Mouse (Mus musculus) frontal cortex, postnatal 25 days (tissue): ENCODE measurements at regions not wholly inside any gene's neighbourhood (a gene's known extent, or its start where the extent isn't known, plus 50 kb on each side); places are given as distances from the start of the nearest gene placed in this dataset.

Experiments
- DNase-seq, 2 experiments: peaks; one replicate each; pipeline ENCODE4 v3.0.0; 2022; ENCODE audit warnings: low spot score in 2 of 2

GRCm38 (mm10) chr16:30652692-30653091 is 53.2 kb downstream of the Fam43a start:
- DNase-seq = no peak

DNA sequence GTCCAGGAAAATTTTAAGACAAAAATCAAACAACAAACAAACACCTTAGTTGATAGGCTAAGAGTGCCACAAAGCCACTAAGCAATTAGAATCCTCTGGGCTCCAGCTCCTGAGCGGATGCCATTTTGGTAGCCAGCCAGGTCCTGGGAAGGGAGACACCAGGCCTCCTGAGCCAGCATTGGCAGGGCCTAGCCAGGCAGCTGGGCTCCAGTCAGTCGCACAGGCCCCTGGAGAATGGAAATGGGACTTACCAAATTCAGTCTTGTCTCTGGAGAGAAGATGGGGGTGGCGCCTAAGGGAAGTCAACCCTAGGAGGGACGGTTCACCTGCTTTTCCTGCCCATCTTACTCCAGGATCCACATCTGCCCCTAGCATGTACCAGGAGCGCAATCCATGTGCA is 54.3 kb downstream of the Fam43a start:
- DNase-seq = peak in 1 of 2 experiments; percentile 32

DNA sequence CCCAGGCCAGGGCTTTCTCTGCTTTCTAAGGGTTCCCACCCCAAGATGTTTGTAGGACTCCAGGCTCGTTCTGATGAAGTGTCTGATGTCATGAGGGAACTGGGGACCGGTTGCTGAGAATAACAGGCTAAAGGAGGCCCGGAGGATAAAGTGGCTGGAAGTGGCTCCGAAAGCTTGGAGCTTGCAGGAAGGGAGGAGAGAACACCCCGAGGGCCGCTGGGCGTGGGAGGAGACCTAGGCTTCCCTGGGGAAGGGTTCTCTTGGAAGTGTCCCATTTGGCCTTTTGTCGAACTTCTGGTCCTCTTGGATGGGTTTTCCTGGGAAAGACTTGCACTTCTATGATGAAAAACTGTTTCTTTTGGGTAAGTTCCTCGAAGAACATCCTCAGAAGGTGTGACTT is 54.7 kb downstream of the Fam43a start:
- no peak for DNase-seq

DNA sequence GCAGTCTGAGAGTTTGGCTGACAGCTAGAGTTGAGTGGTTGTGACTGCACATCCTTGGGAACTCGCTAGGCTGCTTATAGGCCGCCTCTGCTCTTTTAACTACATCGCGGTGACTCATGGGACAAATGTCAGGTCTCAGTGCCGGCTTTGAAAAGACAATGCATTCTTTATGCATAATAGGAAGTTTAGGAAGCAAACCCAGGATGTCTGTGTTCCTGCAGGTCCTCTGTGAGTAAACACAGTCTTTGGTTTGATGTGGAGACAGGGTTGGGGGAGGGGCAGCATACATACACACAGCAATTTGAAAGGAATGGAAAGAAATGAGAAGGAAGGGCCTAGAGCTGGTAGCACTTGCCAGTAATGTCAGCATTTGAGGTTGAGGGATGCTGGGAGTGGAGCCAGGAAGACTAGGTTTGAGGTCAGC is 56.3 kb downstream of the Fam43a start:
- no peak for DNase-seq

GRCm38 (mm10) chr16:30656881-30657280 is 57.4 kb downstream of the Fam43a start:
- no peak for DNase-seq

DNA sequence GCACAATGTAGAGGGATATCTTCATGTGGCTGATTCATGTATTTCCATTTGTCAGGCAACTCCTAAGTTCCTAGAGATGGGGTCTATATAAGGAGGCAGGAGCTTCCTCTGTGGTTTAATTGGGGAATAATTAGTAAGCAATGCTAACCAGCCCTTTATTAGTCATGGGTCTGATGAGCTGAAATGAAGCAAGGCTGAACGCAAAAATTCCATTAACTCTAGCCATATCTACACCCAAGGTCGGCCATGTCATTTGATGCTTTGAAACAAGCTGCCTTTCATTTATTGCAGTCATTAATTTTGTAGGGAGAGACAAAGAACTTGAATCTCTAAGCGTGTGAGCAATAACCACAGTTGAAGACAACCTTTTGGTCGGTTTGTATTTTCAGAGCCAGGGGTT is 59.4 kb downstream of the Fam43a start:
- no peak for DNase-seq

DNA sequence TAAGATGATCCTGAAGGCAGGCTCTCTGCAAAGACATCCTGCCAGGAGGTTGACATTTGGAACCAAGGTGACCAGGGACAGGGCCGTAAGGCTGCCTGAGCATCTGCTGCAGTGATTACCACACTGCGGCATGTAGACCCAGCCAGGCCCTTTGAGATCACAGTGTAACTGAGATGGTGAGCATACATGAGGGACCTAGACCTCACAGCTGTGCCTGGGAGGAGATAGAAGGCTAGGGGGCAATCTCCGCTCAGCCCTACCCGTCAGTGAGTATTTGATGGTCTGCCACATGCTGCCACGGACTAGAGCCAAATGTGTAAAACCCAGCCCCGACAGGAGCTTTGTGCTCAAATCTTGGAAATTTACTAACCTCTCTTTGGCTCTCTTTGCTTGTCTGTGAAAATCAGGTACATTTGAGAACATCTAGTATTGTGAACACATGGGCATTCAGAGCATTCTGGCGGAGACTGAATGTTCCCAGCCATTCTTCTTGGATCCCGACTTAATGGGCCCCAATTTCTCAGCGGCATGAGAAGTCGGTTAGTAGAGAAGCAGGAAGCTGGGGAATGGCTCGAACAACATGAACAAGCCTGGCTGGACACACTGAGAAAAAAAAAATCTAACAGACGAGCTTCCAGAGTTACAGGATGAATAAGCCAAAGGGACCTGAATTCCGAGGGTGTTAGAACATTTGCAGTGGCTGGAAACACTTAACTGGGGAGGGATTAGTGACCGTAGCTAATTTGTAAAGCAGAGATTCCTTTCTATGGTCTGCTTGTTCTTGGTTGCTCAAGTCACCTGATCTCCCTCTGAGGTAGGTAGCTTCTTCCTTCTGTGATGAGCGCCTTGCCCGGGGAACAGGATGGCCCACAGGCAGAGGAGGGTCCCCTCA is 61.8 kb downstream of the Fam43a start:
- DNase-seq = no peak

GRCm38 (mm10) chr16:30663055-30663454 is 63.5 kb downstream of the Fam43a start:
- DNase-seq = no peak

GRCm38 (mm10) chr16:30663971-30664370 is 64.4 kb downstream of the Fam43a start:
- DNase-seq = no peak

GRCm38 (mm10) chr16:30664433-30664832 is 64.9 kb downstream of the Fam43a start:
- DNase-seq = no peak

DNA sequence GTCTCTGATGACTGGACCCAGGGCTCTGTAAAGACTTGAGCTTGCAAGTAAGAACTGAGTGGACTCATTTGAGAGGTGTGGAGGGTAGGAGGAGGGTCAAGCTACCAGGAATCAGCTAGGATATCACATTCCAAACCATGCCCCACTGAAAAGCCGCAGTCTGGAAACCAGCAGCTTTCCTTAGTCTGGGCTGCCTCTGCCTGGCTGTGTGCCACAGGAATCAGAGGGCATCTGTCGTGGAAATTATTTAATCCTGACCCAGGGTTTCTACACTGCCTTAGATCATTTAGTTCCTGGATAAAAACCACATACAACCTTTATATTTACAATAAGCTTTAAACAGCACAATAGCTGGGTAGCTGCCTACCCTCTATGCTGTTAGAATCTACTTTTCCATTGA is 66.4 kb downstream of the Fam43a start:
- no peak for DNase-seq

GRCm38 (mm10) chr16:30669883-30670282 is 70.4 kb downstream of the Fam43a start:
- DNase-seq = no peak

GRCm38 (mm10) chr16:30671584-30671983 is 72.1 kb downstream of the Fam43a start:
- DNase-seq = no peak

GRCm38 (mm10) chr16:30672776-30673550 is 73.4 kb downstream of the Fam43a start:
- no peak for DNase-seq

DNA sequence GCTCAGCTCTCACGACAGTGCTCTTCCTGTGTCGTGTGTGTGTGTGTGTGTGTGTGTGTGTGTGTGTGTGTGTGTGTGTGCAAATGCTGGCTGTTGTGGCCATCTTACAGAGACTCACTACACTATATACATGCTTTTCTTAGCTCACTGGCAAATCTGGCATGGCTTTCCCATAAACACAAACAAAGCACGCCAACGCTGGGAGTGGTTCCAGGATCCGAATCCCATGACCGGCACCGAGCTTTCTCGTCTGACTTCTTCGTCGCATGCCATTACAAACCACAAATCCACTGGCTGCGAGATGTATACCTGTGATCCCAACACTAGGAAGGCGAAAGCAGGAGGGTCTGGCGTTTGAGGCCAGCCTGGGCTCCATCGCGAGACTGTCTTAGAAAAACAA is 74.1 kb downstream of the Fam43a start:
- DNase-seq = no peak

- DNase-seq = no peak
Observed at GRCm38 (mm10) chr16:30675829-30676228, 76.3 kb downstream of the Fam43a start.

DNA sequence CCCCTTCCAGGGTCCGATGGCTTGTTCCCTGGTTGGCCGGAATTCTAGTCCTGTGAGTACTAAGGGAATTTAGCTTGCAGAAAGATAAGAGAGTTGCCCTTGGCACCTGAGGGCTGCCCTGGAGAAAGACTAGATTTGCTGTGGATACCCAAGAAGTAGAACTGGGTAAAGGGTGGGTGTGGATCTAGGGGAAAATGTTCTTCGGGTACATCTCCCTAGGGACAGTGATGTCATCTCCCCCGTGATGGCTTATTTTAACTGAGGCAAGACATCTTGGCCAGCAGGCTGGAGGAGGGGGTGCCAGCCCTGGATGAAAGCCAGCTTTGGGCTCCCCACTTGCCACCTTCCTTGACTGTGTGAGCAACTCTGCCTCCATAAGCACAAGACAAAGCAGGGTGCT is 77.5 kb downstream of the Fam43a start:
- no peak for DNase-seq

GRCm38 (mm10) chr16:30677896-30678707 is 78.6 kb downstream of the Fam43a start:
- DNase-seq = no peak

DNA sequence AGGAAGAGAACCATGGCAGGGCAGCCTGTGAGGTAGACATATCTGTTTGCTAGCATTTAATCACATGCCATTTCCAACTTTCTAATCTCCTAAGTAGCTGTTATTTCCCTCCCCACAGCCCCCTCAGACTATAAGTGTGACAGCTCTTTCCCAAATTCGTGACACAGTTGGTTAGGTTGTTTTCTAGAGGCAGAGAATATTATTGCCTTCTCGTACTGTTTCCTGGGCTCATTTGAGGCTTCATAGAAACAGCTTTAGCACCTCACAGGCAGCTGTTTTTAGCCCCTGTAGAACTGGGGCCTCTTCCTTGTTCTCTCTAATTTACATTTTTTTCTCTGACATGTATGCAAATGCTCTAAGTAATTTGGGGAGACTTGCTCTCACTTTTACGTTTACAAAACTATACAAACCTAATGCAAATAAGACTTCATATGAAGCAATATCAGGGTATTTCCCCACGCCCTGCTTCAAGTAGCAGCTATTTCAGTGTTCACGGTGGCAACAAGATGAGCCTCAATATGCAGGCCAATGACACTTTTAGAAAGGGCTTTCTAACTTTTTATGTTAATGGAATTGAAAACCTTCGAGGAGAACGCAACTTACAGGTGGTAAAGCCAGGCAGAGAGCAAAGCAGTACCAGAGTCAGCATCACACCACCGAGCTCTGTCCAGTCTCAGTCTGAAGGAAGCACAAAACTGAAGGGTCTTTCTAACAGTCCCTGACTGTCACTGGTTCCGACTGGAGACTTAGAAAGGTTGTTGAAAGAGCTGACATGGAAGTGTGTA is 79.4 kb downstream of the Fam43a start:
- DNase-seq = no peak

DNA sequence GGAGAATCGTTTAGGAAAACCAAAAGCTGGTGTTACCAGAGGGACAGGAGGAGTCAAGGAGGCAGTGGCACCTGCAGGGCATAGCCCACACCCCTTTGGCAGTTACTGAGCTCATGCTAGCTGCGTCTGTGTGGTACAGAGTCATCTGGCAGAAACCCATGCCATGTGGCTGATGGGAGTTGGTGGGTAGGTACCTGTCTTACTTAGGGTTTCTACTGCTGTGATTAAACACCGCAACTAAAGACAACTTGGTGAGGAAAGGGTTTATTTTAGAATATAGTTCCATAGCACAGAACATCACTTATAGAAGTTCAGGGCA is 79.9 kb downstream of the Fam43a start:
- DNase-seq = no peak

DNA sequence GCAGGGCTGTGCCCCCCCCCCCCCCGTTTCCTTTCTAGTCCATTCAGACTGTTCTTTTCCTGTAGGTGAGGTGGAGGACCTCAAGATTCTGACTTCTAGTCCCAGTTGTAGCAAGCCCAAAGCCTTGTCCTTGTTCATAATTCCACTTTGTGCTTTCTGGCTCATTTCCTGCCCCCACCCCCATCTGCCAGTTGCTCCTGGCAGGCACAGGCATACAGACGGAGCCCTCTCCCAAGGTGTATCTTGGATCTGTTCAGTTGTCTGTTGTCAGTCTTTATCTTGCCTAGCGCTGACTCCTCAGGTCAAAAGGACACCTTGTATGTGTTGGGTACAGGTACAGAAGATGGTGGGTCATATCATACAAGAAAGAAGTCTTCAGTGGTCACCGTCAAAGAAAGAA is 81.9 kb downstream of the Fam43a start:
- no peak for DNase-seq
